Mouse (Mus musculus): ENCODE data around the gene Samd4b. TPM values are rescaled to one million over a fixed set of nuclear protein-coding genes. Genes with fewer than 3 reads are reported as not detected.

The Samd4b gene
- total and polyA plus RNA-seq, 3 experiments = 6.4 to 45.9 TPM; not detected in 1

DNA sequence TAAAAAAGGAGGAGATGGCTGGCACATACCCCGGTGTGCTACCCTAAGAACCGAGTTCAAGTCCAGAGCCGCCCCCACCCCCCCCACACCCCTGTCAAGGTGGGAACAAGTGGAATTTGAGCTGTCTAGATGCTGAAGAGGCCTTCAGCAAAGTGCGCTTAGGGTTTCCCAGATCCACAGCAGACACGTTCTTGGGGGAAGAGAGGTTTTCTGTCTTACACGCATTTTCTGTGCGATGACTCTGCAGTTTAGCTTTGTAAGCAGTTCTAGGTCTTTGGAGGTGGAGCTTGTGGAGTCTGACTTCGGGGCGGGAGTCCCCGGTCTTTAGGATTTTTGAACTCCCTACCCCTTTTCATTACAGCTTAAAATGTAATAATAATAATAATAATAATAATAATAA lies 33.1 kb upstream of the Samd4b start, which contains the start of gene Acp7:
Gene Acp7, minus strand, starts transcription at position 260 of the 400 bp plus-strand sequence.
- no peak for DNase-seq (ENCODE audit: low read depth, low spot score)
- TF ChIP-seq UBTF (IDR thresholded peaks at IDR 0.05; ENCODE audit: borderline replicate concordance, insufficient read depth, low read depth, low read length) = no peak
- no peak for TF ChIP-seq KAT2A (conservative IDR thresholded peaks at IDR 0.05; ENCODE audit: low read depth, low read length)
- TF ChIP-seq ZC3H11A (IDR thresholded peaks at IDR 0.05; ENCODE audit: low read depth, low read length) = no peak
- TF ChIP-seq TCF12 (IDR thresholded peaks at IDR 0.05; ENCODE audit: low read depth, low read length) = no peak
- TF ChIP-seq ZMIZ1 (IDR thresholded peaks at IDR 0.05; ENCODE audit: low read depth, low read length) = no peak
- no peak for TF ChIP-seq NRF1 (IDR thresholded peaks at IDR 0.05; ENCODE audit: insufficient read depth, low read depth, low read length, poor library complexity, severe bottlenecking)
- no peak for TF ChIP-seq ZNF384 (IDR thresholded peaks at IDR 0.05; ENCODE audit: low read depth, low read length)
- TF ChIP-seq GABPA (IDR thresholded peaks at IDR 0.05; ENCODE audit: low read depth, low read length) = no peak
- no peak within 1 kb of the TSS for H3K9ac ChIP-seq (ENCODE audit: control insufficient read depth, low read depth, low read length, poor library complexity, severe bottlenecking)
- H3K36me3 ChIP-seq (ENCODE audit: control insufficient read depth in 1 of 2, insufficient read depth in 2 of 2, low read length in 2 of 2) = no peaks in the 10 kb centered on the region
- H3K27me3 ChIP-seq (ENCODE audit: control insufficient read depth in 1 of 2, insufficient read depth in 2 of 2, low read length in 2 of 2) = no peaks in the 10 kb centered on the region; a peak in 2 of 4 replicates
- no peaks in the 10 kb centered on the region for H3K9me3 ChIP-seq (replicated peaks; ENCODE audit: insufficient read depth, low read length)
- H3K4me1 ChIP-seq (ENCODE audit: control insufficient read depth in 1 of 2, insufficient read depth in 2 of 2, low read length in 2 of 2) = no peaks in the 10 kb centered on the region
- H3K79me2 ChIP-seq (ENCODE audit: control insufficient read depth, insufficient read depth, low read length, poor library complexity) = no peaks in the 10 kb centered on the region
- H3K4me3 ChIP-seq (ENCODE audit: control insufficient read depth in 1 of 2, insufficient read depth in 1 of 2, low read depth in 2 of 2, low read length in 2 of 2) = no peak within 1 kb of the TSS
- H3K27ac ChIP-seq (ENCODE audit: control insufficient read depth, low read depth, low read length) = no peak within 1 kb of the TSS

DNA sequence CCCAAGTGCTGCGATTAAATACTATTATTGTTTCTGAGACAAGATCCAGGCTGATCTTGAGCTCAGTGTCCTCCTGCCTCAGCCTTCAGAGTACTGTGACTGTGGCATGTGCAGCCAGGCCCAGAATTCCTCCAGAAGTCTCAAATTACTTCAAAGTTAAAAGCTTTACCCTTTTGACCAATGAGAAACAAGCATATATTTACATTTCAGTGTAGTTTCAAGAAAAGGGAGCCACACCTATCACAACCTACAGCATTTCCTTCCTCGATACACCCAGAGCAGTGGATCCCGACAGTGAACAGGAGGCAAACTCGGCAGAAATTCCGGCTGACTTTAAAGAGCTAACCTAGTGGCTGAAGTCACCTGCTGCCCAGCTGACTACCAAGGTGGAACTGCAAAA lies 26.8 kb upstream of the Samd4b start:
- Histone ChIP-seq H3K27ac (ENCODE audit: control insufficient read depth, low read depth, low read length) (no peak overlapping the region), H3K36me3 (ENCODE audit: control insufficient read depth in 1 of 2, insufficient read depth in 2 of 2, low read length in 2 of 2) (no peaks in the 10 kb centered on the region), H3K27me3 (ENCODE audit: control insufficient read depth in 1 of 2, insufficient read depth in 2 of 2, low read length in 2 of 2) (peaks cover 2 to 4% of the 10 kb centered on the region in 2 experiments; a peak in 2 of 4 replicates), H3K4me1 (ENCODE audit: control insufficient read depth in 1 of 2, insufficient read depth in 2 of 2, low read length in 2 of 2) (no peaks in the 10 kb centered on the region), H3K9ac (ENCODE audit: control insufficient read depth, low read depth, low read length, poor library complexity, severe bottlenecking) (no peak overlapping the region), H3K9me3 (replicated peaks; ENCODE audit: insufficient read depth, low read length) (no peaks in the 10 kb centered on the region), H3K79me2 (ENCODE audit: control insufficient read depth, insufficient read depth, low read length, poor library complexity) (no peaks in the 10 kb centered on the region), H3K4me3 (ENCODE audit: control insufficient read depth in 1 of 2, insufficient read depth in 1 of 2, low read depth in 2 of 2, low read length in 2 of 2) (no peak overlapping the region)
- TF ChIP-seq GATA1 (IDR thresholded peaks at IDR 0.05; ENCODE audit: low read depth, low read length) = no peak
- TF ChIP-seq TAL1 (IDR thresholded peaks at IDR 0.05; ENCODE audit: low read length) = no peak
- TF ChIP-seq NRF1 (IDR thresholded peaks at IDR 0.05; ENCODE audit: insufficient read depth, low read depth, low read length, poor library complexity, severe bottlenecking) = no peak
- no peak for TF ChIP-seq EP300 (IDR thresholded peaks at IDR 0.05; ENCODE audit: low read depth in 1 of 2, low read length in 2 of 2)
- no peak for TF ChIP-seq RAD21 (IDR thresholded peaks at IDR 0.05; ENCODE audit: low read depth, low read length)
- TF ChIP-seq MAX (IDR thresholded peaks at IDR 0.05; ENCODE audit: low read length) = no peak
- no peak for TF ChIP-seq MYB (IDR thresholded peaks at IDR 0.05; ENCODE audit: low read depth, low read length)
- TF ChIP-seq POLR2AphosphoS5 (IDR thresholded peaks at IDR 0.05; ENCODE audit: borderline replicate concordance, low read depth, low read length) = no peak
- no peak for TF ChIP-seq ZMIZ1 (IDR thresholded peaks at IDR 0.05; ENCODE audit: low read depth, low read length)
- TF ChIP-seq MAFK (IDR thresholded peaks at IDR 0.05; ENCODE audit: borderline replicate concordance, low read depth, low read length) = no peak
- no peak for TF ChIP-seq ELF1 (IDR thresholded peaks at IDR 0.05; ENCODE audit: low read depth, low read length)
- TF ChIP-seq E2F4 (IDR thresholded peaks at IDR 0.05; ENCODE audit: borderline replicate concordance, low read depth, low read length) = no peak
- no peak for TF ChIP-seq KAT2A (conservative IDR thresholded peaks at IDR 0.05; ENCODE audit: low read depth, low read length)
- TF ChIP-seq BHLHE40 (IDR thresholded peaks at IDR 0.05; ENCODE audit: borderline replicate concordance, low read depth, low read length) = no peak
- no peak for TF ChIP-seq UBTF (IDR thresholded peaks at IDR 0.05; ENCODE audit: borderline replicate concordance, insufficient read depth, low read depth, low read length)
- TF ChIP-seq ETS1 (IDR thresholded peaks at IDR 0.05; ENCODE audit: low read depth, low read length) = no peak
- no peak for TF ChIP-seq NELFE (IDR thresholded peaks at IDR 0.05; ENCODE audit: low read depth, low read length)
- no peak for TF ChIP-seq MAZ (IDR thresholded peaks at IDR 0.05; ENCODE audit: low read depth, low read length)
- no peak for TF ChIP-seq SMC3 (IDR thresholded peaks at IDR 0.05; ENCODE audit: low read depth, low read length)
- TF ChIP-seq CHD1 (IDR thresholded peaks at IDR 0.05; ENCODE audit: low read depth, low read length) = no peak
- DNase-seq (ENCODE audit: low read depth, low spot score) = no peak

Measured in MEL (cell line).